Comparison of ENCODE assay signal across 8 mouse cellular contexts in the genomic region with DNA sequence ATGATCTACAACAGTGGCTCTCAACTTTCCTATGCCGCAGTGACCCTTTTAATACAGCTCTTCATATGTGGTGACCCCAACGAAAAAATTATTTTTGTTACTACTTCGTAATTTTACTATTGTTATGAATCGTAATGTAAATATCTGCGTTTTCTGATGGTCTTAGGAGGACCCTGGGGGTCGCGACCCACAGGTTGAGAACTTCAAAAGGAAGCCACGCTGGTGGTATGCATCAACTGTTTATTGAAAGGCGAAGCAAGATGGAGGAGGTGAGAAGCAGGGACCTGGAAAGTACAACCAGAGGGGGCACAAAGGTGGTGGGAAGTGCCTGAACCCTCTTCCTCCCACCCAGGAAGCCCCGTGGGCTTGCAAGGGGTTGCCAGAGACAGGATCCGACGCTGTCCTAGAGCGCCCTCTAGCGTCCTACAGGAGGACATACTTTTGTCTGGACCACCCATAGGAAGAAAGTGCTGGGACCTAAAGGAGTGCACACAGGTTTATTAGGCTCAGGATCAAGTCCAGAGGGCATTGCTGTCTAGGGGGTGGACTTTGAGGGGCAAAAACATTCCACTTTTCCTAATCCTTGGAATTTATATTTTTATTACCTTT. TPM values are rescaled to one million over a fixed set of nuclear protein-coding genes. Genes with fewer than 3 reads are reported as not detected.
DNase-seq lines count a peak whose midpoint lies in the region; ATAC-seq and TF ChIP-seq lines count a peak whose summit lies in the region.

No protein-coding gene starts in this region.

- TF ChIP-seq CTCF in liver, embryonic 14.5 days (IDR thresholded peaks at IDR 0.05; ENCODE audit: low read depth) = peak; percentile 95

- H3K4me2 ChIP-seq in hindbrain, embryonic 15.5 days = no peak overlapping the region
- no peak overlapping the region for H3K4me2 ChIP-seq in liver, embryonic 14.5 days (ENCODE audit: low read depth)
- H3K4me2 ChIP-seq in neural tube, embryonic 13.5 days = no peak overlapping the region; the same call in 1 of the 2 replicates

- peak; percentile 42 for DNase-seq in right cerebral cortex, adult 18-20 months
- DNase-seq in right cerebral cortex, postnatal 36 days (ENCODE audit: low spot score in 2 of 2) = no peak
- peak; percentile 76 for DNase-seq in brain, adult 2 months (ENCODE audit: low read depth, low spot score)
- DNase-seq in liver, embryonic 14.5 days (ENCODE audit: low read depth in 3 of 3, low spot score in 3 of 3) = peak; percentile 40 to 50 (median 48)
- peak; percentile 79 for DNase-seq in thymus, postnatal 4 days

- 32% methylated on average over 14 of the region's 14 CpGs for WGBS in hindbrain, embryonic 15.5 days
- WGBS in liver, embryonic 14.5 days (ENCODE audit: insufficient replicate concordance) = 20% methylated on average over 14 of the region's 14 CpGs
- 33% methylated on average over 14 of the region's 14 CpGs for WGBS in neural tube, embryonic 13.5 days

- no peaks in the 10 kb centered on the region for H3K27me3 ChIP-seq in hindbrain, embryonic 15.5 days
- H3K27me3 ChIP-seq in liver, embryonic 14.5 days (ENCODE audit: control insufficient read depth, insufficient read depth, low read length) = no peaks in the 10 kb centered on the region
- no peaks in the 10 kb centered on the region for H3K27me3 ChIP-seq in neural tube, embryonic 13.5 days

- TF ChIP-seq EP300 in liver, embryonic 14.5 days (IDR thresholded peaks at IDR 0.05; ENCODE audit: low read depth) = no peak

- H3K9ac ChIP-seq in hindbrain, embryonic 15.5 days = no peak overlapping the region
- H3K9ac ChIP-seq in liver, embryonic 14.5 days (replicated peaks) = no peak overlapping the region
- no peak overlapping the region for H3K9ac ChIP-seq in neural tube, embryonic 13.5 days

- H3K27ac ChIP-seq in hindbrain, embryonic 15.5 days (replicated peaks) = no peak overlapping the region
- H3K27ac ChIP-seq in liver, embryonic 14.5 days = no peak overlapping the region
- no peak overlapping the region for H3K27ac ChIP-seq in neural tube, embryonic 13.5 days (replicated peaks)

- no peaks in the 10 kb centered on the region for H3K36me3 ChIP-seq in hindbrain, embryonic 15.5 days
- no peaks in the 10 kb centered on the region for H3K36me3 ChIP-seq in liver, embryonic 14.5 days (replicated peaks; ENCODE audit: control insufficient read depth, insufficient read depth, low read depth)
- no peaks in the 10 kb centered on the region for H3K36me3 ChIP-seq in neural tube, embryonic 13.5 days

- H3K9me3 ChIP-seq in hindbrain, embryonic 15.5 days = no peaks in the 10 kb centered on the region
- H3K9me3 ChIP-seq in liver, embryonic 14.5 days (ENCODE audit: control insufficient read depth, low read length) = no peaks in the 10 kb centered on the region
- no peaks in the 10 kb centered on the region for H3K9me3 ChIP-seq in neural tube, embryonic 13.5 days

- ATAC-seq in erythroid progenitor cell, adult 5-6 weeks (replicated peaks; ENCODE audit: low FRiP score, poor library complexity, severe bottlenecking) = peak; percentile 59
- peak; percentile 21; the same call in 1 of the 2 replicates for ATAC-seq in hindbrain, embryonic 15.5 days (ENCODE audit: low FRiP score, low read depth)
- ATAC-seq in liver, embryonic 14.5 days (ENCODE audit: insufficient read depth) = 0 out of 2 replicates have a peak, but pooled peaks have one; percentile 16
- ATAC-seq in neural tube, embryonic 13.5 days (ENCODE audit: low read depth) = peak; percentile 29; the same call in 1 of the 2 replicates

- peaks cover 4% of the 10 kb centered on the region for H3K4me1 ChIP-seq in hindbrain, embryonic 15.5 days (replicated peaks)
- H3K4me1 ChIP-seq in liver, embryonic 14.5 days (replicated peaks; ENCODE audit: control insufficient read depth in 2 of 2, insufficient read depth in 2 of 2, low read length in 1 of 2) = peaks cover 0 to 1% of the 10 kb centered on the region in 2 experiments; a peak in 1 of 4 replicates
- H3K4me1 ChIP-seq in neural tube, embryonic 13.5 days (replicated peaks) = peaks cover 3% of the 10 kb centered on the region; the same call in 1 of the 2 replicates

- no peak overlapping the region for H3K4me3 ChIP-seq in hindbrain, embryonic 15.5 days
- H3K4me3 ChIP-seq in liver, embryonic 14.5 days (ENCODE audit: insufficient read depth in 1 of 2, low read depth in 2 of 2, low read length in 2 of 2) = no peak overlapping the region
- H3K4me3 ChIP-seq in neural tube, embryonic 13.5 days = no peak overlapping the region

RNA-seq across cellular contexts. Expression of a gene that starts 7.8 kb away (rescaled TPM):
- total RNA-seq in erythroid progenitor cell, adult 5-6 weeks (2015; ENCODE audit: low replicate concordance) = not detected in 2 replicates
- total RNA-seq in erythroid progenitor cell, adult 5-6 weeks (2017; ENCODE audit: low replicate concordance) = not detected in 2 replicates
- 50.6 and 60.3 TPM in 2 replicates for polyA plus RNA-seq in hindbrain, embryonic 15.5 days (2015; fragmentation: Nextera tagmentation; extraction: Ambion mirVana)
- polyA plus RNA-seq in liver, embryonic 14.5 days (2012; rRNA removed) = not detected in 2 replicates
- polyA plus RNA-seq in liver, embryonic 14.5 days (2014; fragmentation: Nextera tagmentation; extraction: Ambion mirVana) = not detected in 2 replicates
- 30.7 and 32.0 TPM in 2 replicates for polyA plus RNA-seq in neural tube, embryonic 13.5 days (2015; fragmentation: Nextera tagmentation; extraction: Ambion mirVana)

RNA-seq across cellular contexts. Expression of a gene that starts 24.8 kb away (rescaled TPM):
- not detected in 2 replicates for total RNA-seq in erythroid progenitor cell, adult 5-6 weeks (2015; ENCODE audit: low replicate concordance)
- 3.1 TPM in 1 of 2 replicates, not detected in the other for total RNA-seq in erythroid progenitor cell, adult 5-6 weeks (2017; ENCODE audit: low replicate concordance)
- 1.8 TPM in 2 replicates for polyA plus RNA-seq in hindbrain, embryonic 15.5 days (2015; fragmentation: Nextera tagmentation; extraction: Ambion mirVana)
- polyA plus RNA-seq in liver, embryonic 14.5 days (2012; rRNA removed) = 0.54 and 0.77 TPM in 2 replicates
- 0.70 and 1.5 TPM in 2 replicates for polyA plus RNA-seq in liver, embryonic 14.5 days (2014; fragmentation: Nextera tagmentation; extraction: Ambion mirVana)
- 1.1 and 2.1 TPM in 2 replicates for polyA plus RNA-seq in neural tube, embryonic 13.5 days (2015; fragmentation: Nextera tagmentation; extraction: Ambion mirVana)

RNA-seq across cellular contexts. Expression of a gene that starts 29.2 kb away (rescaled TPM):
- 4.0 and 4.2 TPM in 2 replicates for total RNA-seq in erythroid progenitor cell, adult 5-6 weeks (2015; ENCODE audit: low replicate concordance)
- 0.39 and 0.83 TPM in 2 replicates for total RNA-seq in erythroid progenitor cell, adult 5-6 weeks (2017; ENCODE audit: low replicate concordance)
- polyA plus RNA-seq in hindbrain, embryonic 15.5 days (2015; fragmentation: Nextera tagmentation; extraction: Ambion mirVana) = 13.8 and 14.9 TPM in 2 replicates
- 4.4 TPM in 2 replicates for polyA plus RNA-seq in liver, embryonic 14.5 days (2012; rRNA removed)
- polyA plus RNA-seq in liver, embryonic 14.5 days (2014; fragmentation: Nextera tagmentation; extraction: Ambion mirVana) = 1.4 and 1.9 TPM in 2 replicates
- polyA plus RNA-seq in neural tube, embryonic 13.5 days (2015; fragmentation: Nextera tagmentation; extraction: Ambion mirVana) = 14.9 and 15.3 TPM in 2 replicates

RNA-seq across cellular contexts. Expression of a gene that starts 36.2 kb away (rescaled TPM):
- total RNA-seq in erythroid progenitor cell, adult 5-6 weeks (2015; ENCODE audit: low replicate concordance) = 53.0 and 64.6 TPM in 2 replicates
- 20.3 and 35.2 TPM in 2 replicates for total RNA-seq in erythroid progenitor cell, adult 5-6 weeks (2017; ENCODE audit: low replicate concordance)
- 95.3 and 103 TPM in 2 replicates for polyA plus RNA-seq in hindbrain, embryonic 15.5 days (2015; fragmentation: Nextera tagmentation; extraction: Ambion mirVana)
- 49.6 and 54.5 TPM in 2 replicates for polyA plus RNA-seq in liver, embryonic 14.5 days (2012; rRNA removed)
- polyA plus RNA-seq in liver, embryonic 14.5 days (2014; fragmentation: Nextera tagmentation; extraction: Ambion mirVana) = 34.3 and 38.8 TPM in 2 replicates
- 92.9 and 93.1 TPM in 2 replicates for polyA plus RNA-seq in neural tube, embryonic 13.5 days (2015; fragmentation: Nextera tagmentation; extraction: Ambion mirVana)

RNA-seq across cellular contexts. Expression of a gene that starts 46.2 kb away (rescaled TPM):
- total RNA-seq in erythroid progenitor cell, adult 5-6 weeks (2015; ENCODE audit: low replicate concordance) = 6.8 and 9.6 TPM in 2 replicates
- 4.9 and 5.4 TPM in 2 replicates for total RNA-seq in erythroid progenitor cell, adult 5-6 weeks (2017; ENCODE audit: low replicate concordance)
- polyA plus RNA-seq in hindbrain, embryonic 15.5 days (2015; fragmentation: Nextera tagmentation; extraction: Ambion mirVana) = 18.6 TPM in 2 replicates
- 7.6 and 9.1 TPM in 2 replicates for polyA plus RNA-seq in liver, embryonic 14.5 days (2012; rRNA removed)
- polyA plus RNA-seq in liver, embryonic 14.5 days (2014; fragmentation: Nextera tagmentation; extraction: Ambion mirVana) = 8.7 and 10.7 TPM in 2 replicates
- polyA plus RNA-seq in neural tube, embryonic 13.5 days (2015; fragmentation: Nextera tagmentation; extraction: Ambion mirVana) = 21.5 and 24.5 TPM in 2 replicates

Comparison
In these comparisons a context has a peak if more than half of its experiments do, and no peak if none do; other contexts are left out.
1. DNase-seq: peak in right cerebral cortex, adult 18-20 months (single experiment), brain, adult 2 months (single experiment), liver, embryonic 14.5 days (3 of 3) and thymus, postnatal 4 days (single experiment); none in right cerebral cortex, postnatal 36 days (0 of 2).
2. RNA of a gene that starts 7.8 kb away (polyA plus RNA-seq): 50.6 to 60.3 TPM in hindbrain, embryonic 15.5 days and 30.7 to 32.0 TPM in neural tube, embryonic 13.5 days; not detected in liver, embryonic 14.5 days; every median in the first group is over 10 times any median in the second.
3. Peak in every context shown above with its lines, with median percentiles within 50 percentile points of each other: ATAC-seq.